ENCODE assay signal across 8 mouse cellular contexts in the genomic region with DNA sequence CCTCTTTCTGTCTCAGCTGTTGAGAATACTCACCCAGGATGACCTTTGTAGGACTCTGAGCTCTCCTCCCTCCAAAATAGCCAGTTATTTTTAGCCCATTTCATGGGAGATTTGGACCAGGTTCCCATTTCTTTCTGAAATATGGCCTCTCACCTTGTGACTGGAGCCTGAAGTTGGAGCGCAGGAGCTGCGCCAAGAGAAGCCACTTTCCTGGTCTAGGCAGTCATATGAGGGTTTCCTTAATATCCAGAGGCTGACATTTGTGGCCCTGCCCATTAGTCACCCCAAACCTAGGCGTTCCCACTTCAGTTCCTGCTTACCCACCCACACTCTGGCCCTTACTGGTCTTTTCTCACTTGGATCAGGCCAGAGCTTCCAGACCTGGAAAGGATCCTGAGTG. TPM values are rescaled to one million over a fixed set of nuclear protein-coding genes. Genes with fewer than 3 reads are reported as not detected.
DNase-seq lines count a peak whose midpoint lies in the region; ATAC-seq and TF ChIP-seq lines count a peak whose summit lies in the region.

A gene (plus strand): TSS at position 308 of the 400 bp plus-strand sequence.

- H3K27ac ChIP-seq in embryonic fibroblast, embryonic 13.5 days (ENCODE audit: insufficient read depth, low read length), result peak within 1 kb of the TSS; percentile 63
- peak within 1 kb of the TSS; percentile 84 for H3K27ac ChIP-seq in limb, embryonic 12.5 days
- peak within 1 kb of the TSS; percentile 66 for H3K27ac ChIP-seq in neural tube, embryonic 12.5 days

- H3K4me3 ChIP-seq in embryonic fibroblast, embryonic 13.5 days (ENCODE audit: insufficient read depth, low read length), result peak within 1 kb of the TSS; percentile 76
- H3K4me3 ChIP-seq in limb, embryonic 12.5 days (replicated peaks), result peak within 1 kb of the TSS; percentile 75
- H3K4me3 ChIP-seq in neural tube, embryonic 12.5 days, result peak within 1 kb of the TSS; percentile 75

- no peak for ATAC-seq in limb, embryonic 12.5 days (ENCODE audit: insufficient number of reproducible peaks, insufficient read depth, low FRiP score, low TSS enrichment, low read depth)
- ATAC-seq in neural tube, embryonic 12.5 days (ENCODE audit: low FRiP score, low read depth), result no peak

- H3K9ac ChIP-seq in limb, embryonic 12.5 days (replicated peaks), result peak within 1 kb of the TSS; percentile 79
- H3K9ac ChIP-seq in neural tube, embryonic 12.5 days, result peak within 1 kb of the TSS; percentile 65

- H3K27me3 ChIP-seq in limb, embryonic 12.5 days, result no peaks in the 10 kb centered on the region
- H3K27me3 ChIP-seq in neural tube, embryonic 12.5 days (replicated peaks), result no peaks in the 10 kb centered on the region

- no peak for TF ChIP-seq POLR2A in embryonic fibroblast, embryonic 13.5 days (IDR thresholded peaks at IDR 0.05; ENCODE audit: low read depth, low read length)

- peak within 1 kb of the TSS; percentile 65 for H3K4me2 ChIP-seq in limb, embryonic 12.5 days
- peak within 1 kb of the TSS; percentile 90 for H3K4me2 ChIP-seq in neural tube, embryonic 12.5 days (replicated peaks)

- intact Hi-C loops in heart, postnatal 10 days (cut with DNase I), result no loop called here

- no peaks in the 10 kb centered on the region for H3K4me1 ChIP-seq in embryonic fibroblast, embryonic 13.5 days (ENCODE audit: control insufficient read depth, insufficient read depth, low read length)
- H3K4me1 ChIP-seq in limb, embryonic 12.5 days (replicated peaks), result peaks cover 17% of the 10 kb centered on the region
- peaks cover 15% of the 10 kb centered on the region for H3K4me1 ChIP-seq in neural tube, embryonic 12.5 days

- DNase-seq in layer of hippocampus, adult 18-20 months (ENCODE audit: low spot score in 2 of 2), result no peak
- DNase-seq in layer of hippocampus, adult 11-12 months (ENCODE audit: low spot score), result no peak
- peak; percentile 66 to 69 for DNase-seq in heart, postnatal 10 days
- DNase-seq in urinary bladder, adult 18-20 months (ENCODE audit: low spot score in 2 of 2), result no peak
- no peak for DNase-seq in embryo, embryonic 10 days (ENCODE audit: low spot score)

- peaks cover 18% of the 10 kb centered on the region for H3K36me3 ChIP-seq in limb, embryonic 12.5 days
- peaks cover 41% of the 10 kb centered on the region for H3K36me3 ChIP-seq in neural tube, embryonic 12.5 days

- no peaks in the 10 kb centered on the region for H3K9me3 ChIP-seq in limb, embryonic 12.5 days
- no peaks in the 10 kb centered on the region for H3K9me3 ChIP-seq in neural tube, embryonic 12.5 days

- 84% methylated on average over 3 of the region's 3 CpGs for WGBS in limb, embryonic 12.5 days
- 92% methylated on average over 3 of the region's 3 CpGs for WGBS in neural tube, embryonic 12.5 days

- no peak for TF ChIP-seq CTCF in embryonic fibroblast, embryonic 13.5 days (IDR thresholded peaks at IDR 0.05; ENCODE audit: borderline replicate concordance, insufficient read depth, low read length)

RNA-seq across cellular contexts. Expression of the gene that starts here (rescaled TPM):
- 10 to 100 TPM; 13.8 to 16.1 TPM for total RNA-seq in layer of hippocampus, adult 18-20 months (2021)
- 9.7 and 10.1 TPM in 2 replicates for polyA plus RNA-seq in embryonic fibroblast, embryonic 13.5 days (2011; ENCODE audit: insufficient read length, low read depth, missing spikeins)
- 10 to 100 TPM; 13.6 to 18.0 TPM for total RNA-seq in heart, postnatal 10 days (2021)
- 16.3 and 20.1 TPM in 2 replicates for polyA plus RNA-seq in limb, embryonic 12.5 days (2016; fragmentation: Nextera tagmentation; extraction: Ambion mirVana)
- polyA plus RNA-seq in neural tube, embryonic 12.5 days (2016; fragmentation: Nextera tagmentation; extraction: Ambion mirVana), result 10.8 and 11.9 TPM in 2 replicates

Comparison
In these comparisons a context has a peak if more than half of its experiments do, and no peak if none do; other contexts are left out.
1. DNase-seq: peak in heart, postnatal 10 days (2 of 2); none in layer of hippocampus, adult 18-20 months (0 of 2), layer of hippocampus, adult 11-12 months (single experiment), urinary bladder, adult 18-20 months (0 of 2) and embryo, embryonic 10 days (single experiment).
2. Peak in every context shown above with its lines, with median percentiles within 50 percentile points of each other: H3K27ac ChIP-seq and H3K4me3 ChIP-seq.